Mouse (Mus musculus): ENCODE data around the gene Wdr91.

- no peak for TF ChIP-seq CTCF (IDR thresholded peaks at IDR 0.05; ENCODE audit: insufficient read depth, low read length)
- TF ChIP-seq POLR2A (IDR thresholded peaks at IDR 0.05; ENCODE audit: borderline replicate concordance, extremely low read depth, low read depth, low read length), result no peak
These were observed 888 bp downstream of the Wdr91 start for GRCm38 (mm10) chr6:34909631-34910345.

All from lung, adult 2 months (tissue).